Mouse (Mus musculus) limb, embryonic 12.5 days (tissue): ENCODE data around the gene Spem1. TPM values are rescaled to one million over a fixed set of nuclear protein-coding genes. Genes with fewer than 3 reads are reported as not detected.

ENCODE experiments used
- ATAC-seq: fragments of 200-750 bp; cut with Nextera tagmentation; 2 replicates; pipeline ENCODE4 v1.8.0; 2017; ENCODE audit warnings: low read depth, moderate TSS enrichment; ENCODE audit not compliant: insufficient number of reproducible peaks, insufficient read depth, low FRiP score, low TSS enrichment
- H3K27ac ChIP-seq: fragments of 300-500 bp; sonication (generic); 2 replicates; pipeline ENCODE4 v1.5.1; 2016; ENCODE audit warnings: mild to moderate bottlenecking, moderate library complexity
- H3K27me3 ChIP-seq: fragments of 300-500 bp; sonication (generic); 2 replicates; pipeline ENCODE4 v1.6.1; 2016; ENCODE audit warnings: mild to moderate bottlenecking, moderate library complexity
- H3K36me3 ChIP-seq: fragments of 300-500 bp; sonication (generic); 2 replicates; pipeline ENCODE4 v1.6.1; 2016; ENCODE audit warnings: mild to moderate bottlenecking, moderate library complexity
- H3K4me1 ChIP-seq: fragments of 300-500 bp; sonication (generic); replicated peaks from 2 replicates; pipeline ENCODE4 v1.6.1; 2016
- H3K4me2 ChIP-seq: fragments of 300-500 bp; sonication (generic); 2 replicates; pipeline ENCODE4 v1.6.1; 2016; ENCODE audit warnings: mild to moderate bottlenecking, moderate library complexity
- H3K4me3 ChIP-seq: fragments of 300-500 bp; sonication (generic); replicated peaks from 2 replicates; pipeline ENCODE4 v1.5.1; 2016; ENCODE audit warnings: mild to moderate bottlenecking
- H3K9ac ChIP-seq: fragments of 300-500 bp; sonication (generic); replicated peaks from 2 replicates; pipeline ENCODE4 v1.6.1; 2016; ENCODE audit warnings: mild to moderate bottlenecking, moderate library complexity
- H3K9me3 ChIP-seq: fragments of 300-500 bp; sonication (generic); 2 replicates; pipeline ENCODE4 v1.6.1; 2016; ENCODE audit warnings: mild to moderate bottlenecking, moderate library complexity
- WGBS: fragments of 180-500 bp; shearing (Covaris S2); methylation state at CpG from one replicate; pipeline ENCODE4 v1.1.7; 2016; 5-methylcytosine and 5-hydroxymethylcytosine counted together
- polyA plus RNA-seq: library from polyadenylated mRNA; unstranded; fragments of >200 nt; fragmentation: Nextera tagmentation; extraction: Ambion mirVana; gene quantifications from 2 replicates; pipeline ENCODE4 v1.2.1, GENCODE M21; 2016

Gene Spem1
- polyA plus RNA-seq, 1 experiment from 2014 or later: 0.20 TPM

GRCm38 (mm10) chr11:69799394-69800137, 22.4 kb downstream of the Spem1 start:
- Histone ChIP-seq H3K4me3 (peak overlapping the region; percentile 57), H3K27ac (0 out of 2 replicates have a peak overlapping the region, but pooled peaks have one; percentile 47), H3K27me3 (peaks cover 94% of the 10 kb centered on the region), H3K9ac (peak overlapping the region; percentile 68; the same call in 1 of the 2 replicates), H3K4me2 (peak overlapping the region; percentile 92), H3K4me1 (peaks cover 59% of the 10 kb centered on the region), H3K36me3 (no peaks in the 10 kb centered on the region), H3K9me3 (no peaks in the 10 kb centered on the region)
- 24% methylated on average over 12 of the region's 12 CpGs for WGBS
- ATAC-seq: no peak

GRCm38 (mm10) chr11:69797924-69798323, 24.1 kb downstream of the Spem1 start:
- H3K4me2 ChIP-seq: no peak overlapping the region
- peaks cover 90% of the 10 kb centered on the region for H3K27me3 ChIP-seq
- ATAC-seq: no peak
- no peak overlapping the region for H3K9ac ChIP-seq
- peaks cover 42% of the 10 kb centered on the region for H3K4me1 ChIP-seq
- H3K27ac ChIP-seq: no peak overlapping the region
- H3K9me3 ChIP-seq: no peaks in the 10 kb centered on the region
- H3K36me3 ChIP-seq: no peaks in the 10 kb centered on the region
- H3K4me3 ChIP-seq: no peak overlapping the region
- 75% methylated on average over 7 of the region's 7 CpGs for WGBS

- Histone ChIP-seq H3K36me3 (no peaks in the 10 kb centered on the region), H3K4me1 (peaks cover 23% of the 10 kb centered on the region), H3K4me3 (peak overlapping the region; percentile 49), H3K9me3 (no peaks in the 10 kb centered on the region), H3K27ac (no peak overlapping the region), H3K4me2 (peak overlapping the region; percentile 80), H3K27me3 (peaks cover 74% of the 10 kb centered on the region), H3K9ac (peak overlapping the region; percentile 37; the same call in 1 of the 2 replicates)
- no peak for ATAC-seq
- WGBS: 3% methylated on average over 13 of the region's 13 CpGs
These were observed 26.0 kb downstream of the Spem1 start for GRCm38 (mm10) chr11:69795983-69796435.

GRCm38 (mm10) chr11:69795168-69795982, 26.6 kb downstream of the Spem1 start, which contains the start of gene Chrnb1:
Gene Chrnb1, minus strand, starts transcription at chr11:69795943.
- Histone ChIP-seq H3K4me2 (peak within 1 kb of the TSS; percentile 80), H3K9me3 (no peaks in the 10 kb centered on the region), H3K27me3 (peaks cover 68% of the 10 kb centered on the region), H3K4me1 (peaks cover 19% of the 10 kb centered on the region), H3K9ac (peak within 1 kb of the TSS; percentile 37), H3K36me3 (no peaks in the 10 kb centered on the region), H3K4me3 (peak within 1 kb of the TSS; percentile 49), H3K27ac (peak within 1 kb of the TSS; percentile 70; the same call in 1 of the 2 replicates)
- 2% methylated on average over 52 of the region's 52 CpGs for WGBS
- ATAC-seq: peak; percentile 93

GRCm38 (mm10) chr11:69793429-69793828, 28.6 kb downstream of the Spem1 start:
- Histone ChIP-seq H3K4me2 (no peak overlapping the region), H3K9ac (no peak overlapping the region), H3K4me1 (peaks cover 7% of the 10 kb centered on the region), H3K4me3 (no peak overlapping the region), H3K27me3 (peaks cover 48% of the 10 kb centered on the region), H3K27ac (no peak overlapping the region), H3K36me3 (no peaks in the 10 kb centered on the region), H3K9me3 (no peaks in the 10 kb centered on the region)
- no peak for ATAC-seq
- WGBS: 63% methylated on average over 5 of the region's 5 CpGs

- Histone ChIP-seq H3K27me3 (peaks cover 29% of the 10 kb centered on the region), H3K4me2 (no peak overlapping the region), H3K9me3 (no peaks in the 10 kb centered on the region), H3K4me3 (no peak overlapping the region), H3K36me3 (no peaks in the 10 kb centered on the region), H3K4me1 (peaks cover 7% of the 10 kb centered on the region), H3K9ac (no peak overlapping the region), H3K27ac (no peak overlapping the region)
- ATAC-seq: no peak
- 69% methylated on average over 5 of the region's 5 CpGs for WGBS
These were observed 30.6 kb downstream of the Spem1 start for GRCm38 (mm10) chr11:69791420-69791819.

GRCm38 (mm10) chr11:69789431-69789830, 32.5 kb downstream of the Spem1 start:
- Histone ChIP-seq H3K4me1 (no peaks in the 10 kb centered on the region), H3K27ac (no peak overlapping the region), H3K9me3 (no peaks in the 10 kb centered on the region), H3K4me2 (no peak overlapping the region), H3K9ac (no peak overlapping the region), H3K4me3 (no peak overlapping the region), H3K36me3 (no peaks in the 10 kb centered on the region), H3K27me3 (peaks cover 17% of the 10 kb centered on the region)
- 64% methylated on average over 5 of the region's 5 CpGs for WGBS
- no peak for ATAC-seq

- no peaks in the 10 kb centered on the region for H3K4me1 ChIP-seq
- no peak overlapping the region for H3K4me2 ChIP-seq
- no peak overlapping the region for H3K27ac ChIP-seq
- no peak overlapping the region for H3K9ac ChIP-seq
- H3K4me3 ChIP-seq: no peak overlapping the region
- H3K27me3 ChIP-seq: peaks cover 2% of the 10 kb centered on the region; the same call in 1 of the 2 replicates
- H3K36me3 ChIP-seq: no peaks in the 10 kb centered on the region
- H3K9me3 ChIP-seq: no peaks in the 10 kb centered on the region
- ATAC-seq: no peak
- WGBS: 91% methylated on average over 5 of the region's 5 CpGs
These were observed 34.7 kb downstream of the Spem1 start for GRCm38 (mm10) chr11:69787306-69787705.

- no peaks in the 10 kb centered on the region for H3K36me3 ChIP-seq
- peak overlapping the region; percentile 35 for H3K4me2 ChIP-seq
- no peaks in the 10 kb centered on the region for H3K4me1 ChIP-seq
- no peak overlapping the region for H3K9ac ChIP-seq
- H3K27me3 ChIP-seq: peaks cover 15% of the 10 kb centered on the region
- H3K27ac ChIP-seq: no peak overlapping the region
- H3K9me3 ChIP-seq: no peaks in the 10 kb centered on the region
- no peak overlapping the region for H3K4me3 ChIP-seq
- WGBS: 38% methylated on average over 15 of the region's 15 CpGs
- ATAC-seq: no peak
These were observed 37.1 kb downstream of the Spem1 start for GRCm38 (mm10) chr11:69784793-69785272.

GRCm38 (mm10) chr11:69781828-69782227, 40.2 kb downstream of the Spem1 start:
- Histone ChIP-seq H3K36me3 (peaks cover 17% of the 10 kb centered on the region; the same call in 1 of the 2 replicates), H3K9ac (no peak overlapping the region), H3K27me3 (peaks cover 41% of the 10 kb centered on the region), H3K27ac (no peak overlapping the region), H3K9me3 (no peaks in the 10 kb centered on the region), H3K4me2 (no peak overlapping the region), H3K4me3 (no peak overlapping the region), H3K4me1 (0 out of 2 replicates have a peak, but pooled peaks cover 9% of the 10 kb centered on the region)
- no peak for ATAC-seq
- WGBS: 28% methylated on average over 4 of the region's 4 CpGs

GRCm38 (mm10) chr11:69778985-69779384, 43.0 kb downstream of the Spem1 start:
- 0 out of 2 replicates have a peak, but pooled peaks cover 9% of the 10 kb centered on the region for H3K4me1 ChIP-seq
- 31% methylated on average over 7 of the region's 7 CpGs for WGBS
- H3K27ac ChIP-seq: no peak overlapping the region
- H3K4me2 ChIP-seq: no peak overlapping the region
- peaks cover 56% of the 10 kb centered on the region for H3K27me3 ChIP-seq
- H3K4me3 ChIP-seq: no peak overlapping the region
- H3K9ac ChIP-seq: no peak overlapping the region; the same call in 1 of the 2 replicates
- ATAC-seq: no peak
- H3K9me3 ChIP-seq: no peaks in the 10 kb centered on the region
- H3K36me3 ChIP-seq: peaks cover 32% of the 10 kb centered on the region
